Mouse (Mus musculus) liver, embryonic 11.5 days (tissue): ENCODE results near the gene BC049730. TPM values are rescaled to one million over a fixed set of nuclear protein-coding genes. Genes with fewer than 3 reads are reported as not detected.
"Not testable (repeated sequence)": the region's sequence is repeated elsewhere in the genome, so short reads cannot be mapped to it uniquely, and the experiment has no call there.

Experiments used
- ATAC-seq: fragments of 200-750 bp; cut with Nextera tagmentation; replicated peaks from 2 replicates; pipeline ENCODE4 v1.8.0; 2017; ENCODE audit warnings: moderate number of reproducible peaks, mild to moderate bottlenecking, moderate TSS enrichment, moderate library complexity; ENCODE audit not compliant: low FRiP score
- DNase-seq: peaks from one replicate; pipeline ENCODE4 v3.0.0-alpha.2; 2017; ENCODE audit warnings: low spot score
- H3K27ac ChIP-seq: fragments of 300-500 bp; sonication (generic); 2 replicates; pipeline ENCODE4 v1.5.1; 2014; ENCODE audit warnings: mild to moderate bottlenecking, low read depth, low read length, control low read depth
- H3K27me3 ChIP-seq: fragments of 300-500 bp; sonication (generic); replicated peaks from 2 replicates; pipeline ENCODE4 v1.6.1; 2014; ENCODE audit warnings: low read length, mixed read lengths; ENCODE audit not compliant: control insufficient read depth, insufficient read depth
- H3K36me3 ChIP-seq: fragments of 300-500 bp; sonication (generic); 2 replicates; pipeline ENCODE4 v1.6.1; 2014; ENCODE audit warnings: mild to moderate bottlenecking, low read length, moderate library complexity, mixed read lengths; ENCODE audit not compliant: control insufficient read depth, insufficient read depth
- H3K4me1 ChIP-seq: fragments of 300-500 bp; sonication (generic); replicated peaks from 2 replicates; pipeline ENCODE4 v1.6.1; 2014; ENCODE audit warnings: low read length, mixed read lengths; ENCODE audit not compliant: control insufficient read depth, insufficient read depth
- H3K4me2 ChIP-seq: fragments of 300-500 bp; sonication (generic); 2 replicates; pipeline ENCODE4 v1.6.1; 2014; ENCODE audit warnings: mild to moderate bottlenecking, control low read depth, moderate library complexity
- H3K4me3 ChIP-seq: fragments of 300-500 bp; sonication (generic); 2 replicates; pipeline ENCODE4 v1.5.1; 2014; ENCODE audit warnings: low read depth, low read length, control low read depth
- H3K9ac ChIP-seq: fragments of 300-500 bp; sonication (generic); 2 replicates; pipeline ENCODE4 v1.6.1; 2014; ENCODE audit warnings: low read depth, low read length, control low read depth
- H3K9me3 ChIP-seq: fragments of 300-500 bp; sonication (generic); 2 replicates; pipeline ENCODE4 v1.6.1; 2016; ENCODE audit warnings: low read length, inconsistent platforms, mixed read lengths; ENCODE audit not compliant: control insufficient read depth
- WGBS: fragments of 180-500 bp; shearing (Covaris S2); extraction: QIAGEN DNeasy Blood & Tissue Kit; methylation state at CpG from one replicate; pipeline ENCODE4 v1.1.7; 2014; 5-methylcytosine and 5-hydroxymethylcytosine counted together
- polyA plus RNA-seq: library from polyadenylated mRNA; unstranded; fragments of >200 nt; fragmentation: Nextera tagmentation; extraction: Ambion mirVana; gene quantifications from 2 replicates; pipeline ENCODE4 v1.2.1, GENCODE M21; 2014

BC049730 gene
- polyA plus RNA-seq, 1 experiment from 2014 or later, result not detected

DNA sequence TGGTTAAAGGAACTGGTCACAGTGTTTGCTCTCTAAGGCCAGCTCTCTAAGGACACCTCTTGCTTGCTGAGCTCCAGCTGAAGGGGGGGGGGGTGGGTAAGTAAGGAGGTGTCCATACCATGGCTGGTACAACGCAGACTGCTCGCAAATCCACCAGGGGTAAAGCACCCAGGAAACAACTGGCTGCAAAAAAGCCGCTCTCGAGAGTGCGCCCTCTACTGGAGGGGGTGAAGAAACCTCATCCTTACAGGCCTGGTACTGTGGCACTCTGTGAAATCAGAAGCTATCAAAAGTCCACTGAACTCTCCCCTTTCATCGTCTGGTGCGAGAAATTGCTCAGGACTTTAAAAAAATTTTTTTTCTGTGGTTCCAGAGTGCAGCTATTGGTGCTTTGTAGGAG lies 24.9 kb upstream of the BC049730 start:
- H3K4me1 ChIP-seq, H3K9me3 ChIP-seq, DNase-seq, H3K4me2 ChIP-seq, H3K9ac ChIP-seq, H3K4me3 ChIP-seq, ATAC-seq, H3K27ac ChIP-seq, H3K36me3 ChIP-seq, H3K27me3 ChIP-seq: not testable (repeated sequence)
- WGBS, result 69% methylated on average over 7 of the region's 7 CpGs

DNA sequence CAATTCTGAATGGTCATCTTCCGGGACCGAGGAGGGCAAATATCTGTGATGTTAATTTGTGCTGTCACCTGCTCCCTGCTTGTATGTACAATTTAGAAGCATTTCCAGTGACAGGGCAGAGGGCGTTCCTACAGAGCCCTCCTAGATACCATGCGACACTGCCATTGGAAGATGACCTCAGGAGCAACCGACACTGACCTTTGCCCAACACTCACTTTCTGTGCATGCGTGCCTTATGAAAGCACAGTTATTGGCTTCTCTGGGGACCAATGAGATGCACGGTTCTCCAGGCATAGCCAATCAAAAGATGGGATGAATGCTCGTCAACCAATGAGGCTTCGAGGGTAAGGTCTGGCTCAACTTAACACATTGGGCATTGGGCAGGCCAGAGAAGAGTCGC lies 21.5 kb upstream of the BC049730 start:
- DNase-seq, H3K36me3 ChIP-seq, H3K4me3 ChIP-seq, H3K4me1 ChIP-seq, H3K27me3 ChIP-seq, H3K27ac ChIP-seq, ATAC-seq, H3K4me2 ChIP-seq, H3K9me3 ChIP-seq, H3K9ac ChIP-seq: not testable (repeated sequence)
- 79% methylated on average over 10 of the region's 10 CpGs for WGBS

DNA sequence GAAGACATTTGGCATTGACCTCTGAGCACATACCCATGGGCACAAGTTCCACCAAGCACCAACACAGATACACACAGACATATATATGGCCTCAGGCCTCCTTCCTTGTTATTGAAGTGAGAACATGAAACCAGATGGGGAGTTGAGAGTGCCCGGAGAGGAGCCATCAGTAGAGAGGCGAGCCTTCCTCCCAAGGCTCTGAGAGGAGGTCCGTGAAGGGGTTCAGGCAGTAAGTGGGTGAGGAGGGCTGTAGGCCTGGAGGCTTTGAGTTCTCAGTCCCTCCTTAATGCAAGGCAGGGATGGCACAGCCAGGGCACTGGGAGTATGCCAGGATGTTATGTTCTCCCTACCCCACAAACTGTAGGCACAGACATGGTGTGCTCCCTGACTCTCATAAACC lies 16.3 kb upstream of the BC049730 start:
- DNase-seq, H3K9me3 ChIP-seq, H3K4me3 ChIP-seq, H3K9ac ChIP-seq, H3K27me3 ChIP-seq, H3K27ac ChIP-seq, H3K4me2 ChIP-seq, ATAC-seq, H3K36me3 ChIP-seq, H3K4me1 ChIP-seq: not testable (repeated sequence)
- 72% methylated on average over 3 of the region's 3 CpGs for WGBS

DNA sequence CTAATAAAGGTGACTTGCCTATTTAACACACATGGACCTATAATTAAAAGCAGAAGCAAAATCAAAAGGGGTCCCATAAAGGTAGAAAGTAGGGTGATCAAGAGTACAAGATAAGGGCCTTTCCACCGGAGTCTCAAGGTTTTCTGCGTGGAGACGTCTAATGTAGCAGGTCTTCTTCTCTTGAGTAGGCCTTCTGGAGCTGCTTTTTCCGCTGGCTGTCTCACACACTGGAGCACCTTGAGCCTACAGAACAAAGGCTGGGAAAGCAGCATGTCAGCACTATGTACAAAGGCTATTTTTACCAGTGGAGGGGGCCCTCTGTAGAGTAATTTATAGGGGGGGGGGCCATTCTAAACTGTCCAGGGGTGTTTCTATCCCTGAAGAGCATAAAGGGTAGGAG lies 11.2 kb upstream of the BC049730 start:
- not testable (repeated sequence) for H3K27me3 ChIP-seq, H3K4me3 ChIP-seq, H3K27ac ChIP-seq, ATAC-seq, H3K4me2 ChIP-seq, H3K36me3 ChIP-seq, DNase-seq, H3K9ac ChIP-seq, H3K9me3 ChIP-seq, H3K4me1 ChIP-seq
- 89% methylated on average over 4 of the region's 4 CpGs for WGBS

- H3K36me3 ChIP-seq, ATAC-seq, H3K9me3 ChIP-seq, H3K4me3 ChIP-seq, DNase-seq, H3K27me3 ChIP-seq, H3K4me2 ChIP-seq, H3K4me1 ChIP-seq, H3K9ac ChIP-seq, H3K27ac ChIP-seq: not testable (repeated sequence)
- WGBS, result 66% methylated on average over 9 of the region's 9 CpGs
Measured at GRCm38 (mm10) chr7:24702841-24703240, 6.2 kb upstream of the BC049730 start.

GRCm38 (mm10) chr7:24715039-24715438 lies 6.0 kb downstream of the BC049730 start:
- DNase-seq (no peak), ATAC-seq (no peak)
- no peaks in the 10 kb centered on the region for H3K4me1 ChIP-seq
- no peaks in the 10 kb centered on the region for H3K36me3 ChIP-seq
- no peak overlapping the region for H3K4me3 ChIP-seq
- H3K9me3 ChIP-seq, result no peaks in the 10 kb centered on the region
- 56% methylated on average over 6 of the region's 6 CpGs for whole genome bisulfite sequencing
- no peak overlapping the region for H3K4me2 ChIP-seq
- H3K27me3 ChIP-seq, result no peaks in the 10 kb centered on the region
- no peak overlapping the region for H3K9ac ChIP-seq
- H3K27ac ChIP-seq, result no peak overlapping the region

DNA sequence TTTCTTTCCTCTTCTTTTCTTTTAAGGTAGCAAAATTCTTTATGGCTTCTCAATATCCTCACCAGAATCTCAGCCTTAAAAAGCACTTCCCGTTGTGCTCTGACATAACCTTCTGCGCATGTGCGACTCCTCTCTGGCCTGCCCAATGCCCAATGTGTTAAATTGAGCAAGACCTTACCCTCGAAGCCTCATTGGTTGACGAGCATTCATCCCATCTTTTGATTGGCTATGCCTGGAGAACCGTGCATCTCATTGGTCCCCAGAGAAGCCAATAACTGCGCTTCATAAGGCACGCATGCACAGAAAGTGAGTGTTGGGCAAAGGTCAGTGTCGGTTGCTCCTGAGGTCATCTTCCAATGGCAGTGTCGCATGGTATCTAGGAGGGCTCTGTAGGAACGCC lies 17.8 kb downstream of the BC049730 start, which contains the start of gene Gm4763:
Gm4763 (minus strand) TSS at position 101 of the 400 bp plus-strand sequence.
- DNase-seq, H3K9me3 ChIP-seq, ATAC-seq: not testable (repeated sequence)

DNA sequence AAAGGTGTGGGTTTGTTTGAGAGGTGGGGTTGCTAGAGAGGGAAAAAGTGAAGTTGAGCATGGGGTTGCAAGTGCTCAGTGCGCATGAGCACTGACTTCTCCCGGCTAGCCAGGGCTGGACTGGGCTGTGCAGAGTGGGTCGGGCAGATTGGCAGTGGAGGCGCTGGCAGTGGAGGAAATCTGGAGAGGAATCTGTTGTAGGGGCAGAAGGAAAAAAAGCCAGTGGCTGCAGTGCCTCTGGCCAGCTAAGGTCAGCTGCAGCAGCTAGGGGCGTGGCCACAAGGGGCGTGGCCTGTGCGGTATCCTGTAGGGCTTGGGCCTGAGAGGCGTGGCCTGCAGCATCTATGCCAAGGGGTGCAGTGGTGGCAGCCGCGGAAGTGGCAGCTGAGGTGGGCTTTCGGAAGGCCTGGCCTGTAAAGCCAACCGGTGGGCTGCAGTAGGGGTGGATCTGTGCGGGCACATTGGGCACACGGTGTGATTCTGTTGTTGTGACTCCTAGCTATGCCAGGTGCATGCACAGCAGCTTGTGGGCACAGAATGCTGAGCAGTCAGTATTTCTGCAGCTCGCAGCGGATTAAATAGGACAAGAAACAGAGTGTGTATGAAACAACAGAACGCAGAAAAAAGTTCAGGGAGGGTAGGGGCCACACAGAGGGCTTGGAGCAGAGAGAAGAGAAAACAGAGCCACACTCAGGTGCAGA lies 27.1 kb downstream of the BC049730 start:
- H3K36me3 ChIP-seq, result no peaks in the 10 kb centered on the region
- H3K9me3 ChIP-seq, result 0 out of 2 replicates have a peak, but pooled peaks cover 1% of the 10 kb centered on the region
- no peak overlapping the region for H3K4me2 ChIP-seq
- H3K4me1 ChIP-seq, result no peaks in the 10 kb centered on the region
- H3K27me3 ChIP-seq, result 0 out of 2 replicates have a peak, but pooled peaks cover 3% of the 10 kb centered on the region
- ATAC-seq (0 out of 2 replicates have a peak, but pooled peaks have one; percentile 12), DNase-seq (no peak)
- H3K9ac ChIP-seq, result no peak overlapping the region
- H3K4me3 ChIP-seq, result no peak overlapping the region
- H3K27ac ChIP-seq, result no peak overlapping the region
- 24% methylated on average over 17 of the region's 17 CpGs for WGBS

More for the DNA sequence above, 17.8 kb downstream of the BC049730 start, which contains the start of gene Gm4763:
- H3K4me3 ChIP-seq, H3K27ac ChIP-seq, H3K36me3 ChIP-seq, H3K4me2 ChIP-seq, H3K4me1 ChIP-seq, H3K9ac ChIP-seq, H3K27me3 ChIP-seq: not testable (repeated sequence)
- WGBS, result 84% methylated on average over 11 of the region's 11 CpGs

GRCm38 (mm10) chr7:24750695-24751094 lies 41.7 kb downstream of the BC049730 start:
- H3K4me3 ChIP-seq, result no peak overlapping the region
- H3K4me2 ChIP-seq, result no peak overlapping the region
- H3K27me3 ChIP-seq, result no peaks in the 10 kb centered on the region
- ATAC-seq, result no peak
- 51% methylated on average over 4 of the region's 4 CpGs for WGBS
- no peaks in the 10 kb centered on the region for H3K36me3 ChIP-seq
- no peaks in the 10 kb centered on the region for H3K9me3 ChIP-seq
- DNase-seq, result no peak
- no peak overlapping the region for H3K9ac ChIP-seq
- H3K4me1 ChIP-seq, result no peaks in the 10 kb centered on the region
- no peak overlapping the region for H3K27ac ChIP-seq
